Mouse (Mus musculus) small intestine, adult 2 months (tissue): ENCODE data around the gene Timeless. TPM values are rescaled to one million over a fixed set of nuclear protein-coding genes. Genes with fewer than 3 reads are reported as not detected.
"Not testable (repeated sequence)": the region's sequence is repeated elsewhere in the genome, so short reads cannot be mapped to it uniquely, and the experiment has no call there.

Experiments
- H3K27ac ChIP-seq: fragments of 200-500 bp; 2 replicates; pipeline ENCODE4 v1.5.1; 2012; ENCODE audit warnings: low read depth, low read length, control low read depth, inconsistent platforms; ENCODE audit not compliant: insufficient read depth
- H3K27me3 ChIP-seq: fragments of 200-500 bp; 2 replicates; pipeline ENCODE4 v1.6.1; 2012; ENCODE audit warnings: mild to moderate bottlenecking, moderate library complexity, low read length, inconsistent platforms; ENCODE audit not compliant: control insufficient read depth, insufficient read depth
- H3K36me3 ChIP-seq: fragments of 200-500 bp; 2 replicates; pipeline ENCODE4 v1.6.1; 2012; ENCODE audit warnings: mild to moderate bottlenecking, low read length, control low read depth, inconsistent platforms; ENCODE audit not compliant: control insufficient read depth, insufficient read depth
- H3K4me1 ChIP-seq: fragments of 200-500 bp; 2 replicates; pipeline ENCODE4 v1.6.1; 2012; ENCODE audit warnings: low read length, inconsistent platforms, mixed read lengths; ENCODE audit not compliant: control insufficient read depth, insufficient read depth, insufficient read length
- H3K4me3 ChIP-seq: fragments of 200-500 bp; 2 replicates; pipeline ENCODE4 v1.5.1; 2012; ENCODE audit warnings: low read depth, mild to moderate bottlenecking, control low read depth, inconsistent platforms, low read length, moderate library complexity
- CTCF ChIP-seq: fragments of 200-500 bp; IDR thresholded peaks from 2 replicates; pipeline ENCODE4 v1.5.1; 2012; ENCODE audit warnings: low read depth, mild to moderate bottlenecking, control low read depth, inconsistent platforms, low read length, moderate library complexity, mixed read lengths; ENCODE audit not compliant: insufficient replicate concordance, insufficient read length; ENCODE audit errors: extremely low read depth
- POLR2A ChIP-seq: fragments of 200-500 bp; IDR thresholded peaks from 2 replicates; pipeline ENCODE4 v1.6.1; 2012; ENCODE audit warnings: low read depth, mild to moderate bottlenecking, control low read depth, inconsistent platforms, low read length, moderate library complexity
- WGBS: fragments of 180-500 bp; shearing (Covaris S2); methylation state at CpG from one replicate; pipeline ENCODE4 v1.1.7; 2018; 5-methylcytosine and 5-hydroxymethylcytosine counted together
- polyA plus RNA-seq: library from polyadenylated mRNA; depleted of rRNA; stranded (reverse); fragments of >200 nt; gene quantifications from 2 replicates; pipeline ENCODE4 v1.2.3, GENCODE M21; 2012

The Timeless gene
- polyA plus RNA-seq, 1 experiment: 2.0 TPM

GRCm38 (mm10) chr10:128270287-128270841 is 38.5 kb downstream of the Timeless start, which contains the start of gene Stat2:
Gene Stat2, plus strand, starts transcription at chr10:128270559.
- under 1% methylated on average over 43 of the region's 43 CpGs for WGBS
- no peaks in the 10 kb centered on the region; the same call in 1 of the 2 replicates for H3K36me3 ChIP-seq
- TF ChIP-seq CTCF: no peak
- TF ChIP-seq POLR2A: peak; percentile 95
- no peaks in the 10 kb centered on the region for H3K27me3 ChIP-seq
- peak within 1 kb of the TSS; percentile 84 for H3K27ac ChIP-seq
- peak within 1 kb of the TSS; percentile 88 for H3K4me3 ChIP-seq
- peaks cover 9% of the 10 kb centered on the region for H3K4me1 ChIP-seq

- Histone ChIP-seq H3K4me1 (peaks cover 9% of the 10 kb centered on the region), H3K36me3 (no peaks in the 10 kb centered on the region; the same call in 1 of the 2 replicates), H3K27ac (peak overlapping the region; percentile 84), H3K4me3 (peak overlapping the region; percentile 88), H3K27me3 (no peaks in the 10 kb centered on the region)
- 26% methylated on average over 7 of the region's 7 CpGs for WGBS
- TF ChIP-seq POLR2A: no peak
- no peak for TF ChIP-seq CTCF
Observed at GRCm38 (mm10) chr10:128270866-128271265, 39.0 kb downstream of the Timeless start.

- H3K4me1 ChIP-seq: peaks cover 9% of the 10 kb centered on the region
- H3K27ac ChIP-seq: no peak overlapping the region
- H3K36me3 ChIP-seq: peaks cover 6% of the 10 kb centered on the region
- H3K27me3 ChIP-seq: no peaks in the 10 kb centered on the region
- WGBS: 56% methylated on average over 2 of the region's 2 CpGs
- H3K4me3 ChIP-seq: peak overlapping the region; percentile 42
- TF ChIP-seq POLR2A (no peak), CTCF (no peak)
Observed at GRCm38 (mm10) chr10:128271883-128272282, 40.0 kb downstream of the Timeless start.

GRCm38 (mm10) chr10:128272819-128273439 is 41.1 kb downstream of the Timeless start:
- H3K27me3 ChIP-seq, H3K27ac ChIP-seq, H3K4me1 ChIP-seq, H3K4me3 ChIP-seq: not testable (repeated sequence)
- H3K36me3 ChIP-seq: peaks cover 16% of the 10 kb centered on the region
- peak; percentile 35; the same call in 1 of the 2 replicates for TF ChIP-seq CTCF
- 82% methylated on average over 6 of the region's 7 CpGs for WGBS

GRCm38 (mm10) chr10:128275374-128275773 is 43.5 kb downstream of the Timeless start:
- peaks cover 36% of the 10 kb centered on the region for H3K36me3 ChIP-seq
- not testable (repeated sequence) for H3K4me3 ChIP-seq, H3K4me1 ChIP-seq, H3K27ac ChIP-seq, H3K27me3 ChIP-seq
- 88% methylated on average over 1 of the region's 1 CpGs for WGBS

- 78% methylated on average over 6 of the region's 6 CpGs for whole genome bisulfite sequencing
- no peak for TF ChIP-seq POLR2A
- no peak for TF ChIP-seq CTCF
Observed at GRCm38 (mm10) chr10:128278158-128278557, 46.3 kb downstream of the Timeless start.

GRCm38 (mm10) chr10:128280943-128281342 is 49.1 kb downstream of the Timeless start:
- peaks cover 83% of the 10 kb centered on the region for H3K36me3 ChIP-seq
- peak overlapping the region; percentile 51; the same call in 1 of the 2 replicates for H3K27ac ChIP-seq
- no peak for TF ChIP-seq POLR2A
- TF ChIP-seq CTCF: no peak
- no peak overlapping the region for H3K4me3 ChIP-seq
- H3K4me1 ChIP-seq: peaks cover 2% of the 10 kb centered on the region; the same call in 1 of the 2 replicates
- H3K27me3 ChIP-seq: no peaks in the 10 kb centered on the region
- WGBS: 45% methylated on average over 6 of the region's 6 CpGs

More at GRCm38 (mm10) chr10:128278158-128278557, 46.3 kb downstream of the Timeless start:
- H3K36me3 ChIP-seq: peaks cover 57% of the 10 kb centered on the region
- no peak overlapping the region for H3K27ac ChIP-seq
- peaks cover 6% of the 10 kb centered on the region; the same call in 1 of the 2 replicates for H3K4me1 ChIP-seq
- H3K27me3 ChIP-seq: no peaks in the 10 kb centered on the region
- H3K4me3 ChIP-seq: no peak overlapping the region
